Mouse (Mus musculus) gastrocnemius, postnatal 25 days (tissue): ENCODE measurements around the gene Pdcl2. TPM values are rescaled to one million over a fixed set of nuclear protein-coding genes. Genes with fewer than 3 reads are reported as not detected.

Source experiments
- DNase-seq: peaks from one replicate; pipeline ENCODE4 v3.0.0; 2022
- long read RNA-seq, 2 experiments: library from polyadenylated mRNA; stranded (forward); transcript quantifications; one replicate each; pipeline ENCODE4 v2.0.0; 2021
- total RNA-seq, 2 experiments: library from RNA; stranded (reverse); gene quantifications; 1 replicate in 1 of 2; 2 replicates in 1 of 2; pipeline ENCODE4 v1.2.3; 2021

Gene Pdcl2
- total RNA-seq, result not detected
- long read RNA-seq, experiment 1, result 0 reads
- long read RNA-seq, experiment 2, result 0 reads

- DNase-seq, result no peak
These were observed at the start of gene Pdcl2 for GRCm38 (mm10) chr5:76330953-76331352. Gene Pdcl2 (minus strand): TSS chr5:76331156.

- no peak for DNase-seq
These were observed 48.3 kb upstream of the Pdcl2 start for GRCm38 (mm10) chr5:76379216-76379615.

DNA sequence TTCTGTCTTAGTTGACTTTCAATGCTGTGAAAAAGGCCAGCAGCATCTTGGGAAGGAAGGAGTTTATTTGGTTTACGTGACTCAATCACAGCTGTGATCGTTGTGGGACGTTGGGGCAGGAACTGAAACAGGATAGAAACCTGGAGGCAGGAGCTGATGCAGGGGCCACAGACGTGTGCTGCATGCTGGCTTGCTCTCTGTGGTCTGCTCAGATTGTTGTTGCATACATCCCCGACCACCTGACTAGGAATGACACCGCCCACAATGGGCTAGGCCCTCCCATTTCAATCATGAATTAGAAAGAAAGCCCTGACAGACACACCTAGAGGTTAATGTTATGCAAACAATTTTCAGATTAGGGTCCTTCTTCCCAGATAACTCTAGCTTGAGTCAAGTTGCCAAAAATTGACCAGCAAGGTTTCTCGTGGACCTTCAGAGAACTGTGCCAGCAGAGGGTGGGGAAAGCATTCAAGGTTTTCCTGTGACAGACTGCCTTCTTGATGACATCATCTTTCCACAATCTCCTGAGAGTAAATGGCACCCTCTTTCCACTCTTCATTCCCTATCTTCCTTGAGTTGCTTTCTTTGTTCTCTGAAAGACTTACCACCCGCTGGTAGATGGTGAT lies 38.4 kb upstream of the Pdcl2 start:
- no peak for DNase-seq

GRCm38 (mm10) chr5:76365406-76365805 lies 34.5 kb upstream of the Pdcl2 start:
- no peak for DNase-seq

DNA sequence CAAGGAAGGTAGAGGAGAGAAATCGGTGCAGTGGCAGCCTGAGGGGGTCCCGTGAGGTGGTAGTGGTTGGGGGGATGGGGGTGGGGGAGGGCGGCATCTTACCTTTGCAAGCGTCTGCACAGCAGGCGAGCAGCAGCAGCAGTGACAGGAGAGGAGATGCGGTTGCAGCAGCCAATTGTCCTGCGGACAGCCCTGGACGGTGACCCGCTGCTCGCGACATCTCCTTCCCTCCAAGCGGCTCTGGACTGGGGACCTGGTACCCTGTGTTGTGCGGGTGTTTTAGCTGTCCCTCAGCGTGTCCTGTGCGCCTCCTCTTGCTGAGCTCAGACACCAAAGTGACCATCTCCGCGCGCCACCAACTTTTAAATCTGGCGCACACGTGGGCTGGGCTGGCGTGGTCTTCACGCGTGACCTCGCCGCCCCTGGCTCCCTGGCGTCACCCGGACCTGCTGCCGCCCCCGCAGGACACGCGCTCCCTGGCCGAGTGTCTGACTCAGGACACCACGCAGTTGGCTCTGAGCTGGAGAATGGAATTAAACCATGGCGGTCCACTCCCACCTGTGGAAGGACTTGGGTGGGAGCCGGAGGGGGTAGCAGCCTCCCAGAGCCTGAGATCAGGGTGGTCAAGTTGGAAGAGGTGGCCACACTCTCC lies 32.6 kb upstream of the Pdcl2 start, which contains the start of gene Nmu:
Nmu (minus strand) TSS at position 336 of the 652 bp plus-strand sequence.
- DNase-seq, result no peak

GRCm38 (mm10) chr5:76360786-76361185 lies 29.8 kb upstream of the Pdcl2 start:
- no peak for DNase-seq

GRCm38 (mm10) chr5:76360057-76360456 lies 29.1 kb upstream of the Pdcl2 start:
- no peak for DNase-seq

DNA sequence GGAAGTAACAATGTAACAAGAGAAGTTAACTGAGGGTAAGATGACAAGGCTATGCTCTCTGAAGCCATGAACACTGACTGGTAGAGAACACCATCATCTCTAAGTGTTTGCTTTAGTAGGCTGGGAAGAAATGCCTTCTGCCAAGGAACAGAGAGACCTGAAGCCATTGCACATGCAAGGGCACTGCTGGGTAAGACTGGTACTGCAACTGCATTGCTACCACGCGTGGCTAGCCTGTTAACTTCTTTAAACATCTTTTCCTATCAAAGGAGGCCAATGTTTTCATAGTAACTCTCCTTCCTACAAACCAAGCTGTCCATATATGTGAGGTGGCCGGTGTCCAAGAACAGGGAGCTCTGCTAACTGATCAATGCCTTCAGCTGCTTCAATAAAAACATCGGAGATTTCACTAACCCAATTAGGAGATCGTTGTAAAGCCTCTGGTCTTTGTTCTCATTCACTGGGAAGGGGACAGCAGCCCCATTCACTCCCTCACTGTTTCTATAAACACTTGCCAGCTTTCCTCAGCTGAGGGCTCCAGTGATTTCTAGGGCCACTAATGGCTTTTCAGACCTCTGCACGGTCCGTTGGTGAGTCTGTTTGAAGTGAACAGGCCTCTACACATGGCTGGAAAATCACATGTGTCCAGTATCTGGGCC lies 21.1 kb upstream of the Pdcl2 start:
- no peak for DNase-seq

DNA sequence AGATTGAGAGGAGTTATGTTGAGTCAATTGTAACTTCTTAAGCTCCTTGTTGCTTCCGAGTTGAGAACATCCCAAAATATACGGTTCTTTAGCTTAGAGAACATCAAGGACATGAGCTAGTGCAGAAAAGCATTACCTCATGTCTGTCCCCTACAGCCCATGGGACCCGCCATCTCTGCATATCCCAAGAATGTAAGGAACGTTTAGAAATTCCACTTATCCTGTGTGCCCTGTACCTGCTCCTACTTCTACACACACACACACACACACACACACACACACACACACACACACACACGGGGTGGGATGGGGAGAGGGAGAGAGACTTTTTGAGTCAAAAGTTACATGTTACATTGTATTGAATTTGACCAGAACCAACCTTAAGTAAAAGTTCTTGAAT lies 20.6 kb upstream of the Pdcl2 start:
- DNase-seq, result no peak

DNA sequence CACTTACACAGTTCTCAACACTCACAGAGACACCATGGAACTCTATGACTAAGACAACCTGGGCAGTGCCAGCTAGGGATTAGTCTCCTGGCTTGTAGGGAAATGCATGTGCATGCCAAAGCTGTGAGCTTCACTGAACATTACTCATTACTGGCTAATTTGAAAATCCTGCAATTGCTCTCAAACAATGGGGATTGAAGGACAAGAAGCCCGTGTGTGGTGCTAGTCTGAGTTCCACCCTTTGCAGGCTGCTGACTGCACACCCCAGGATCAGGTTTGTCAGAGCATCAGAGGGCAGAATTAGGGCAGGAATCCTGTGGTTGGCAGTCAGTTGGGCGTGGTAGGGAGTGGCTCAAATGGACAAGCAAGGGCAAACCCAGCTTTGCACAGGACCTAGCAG lies 15.2 kb upstream of the Pdcl2 start:
- peak; percentile 8 for DNase-seq

DNA sequence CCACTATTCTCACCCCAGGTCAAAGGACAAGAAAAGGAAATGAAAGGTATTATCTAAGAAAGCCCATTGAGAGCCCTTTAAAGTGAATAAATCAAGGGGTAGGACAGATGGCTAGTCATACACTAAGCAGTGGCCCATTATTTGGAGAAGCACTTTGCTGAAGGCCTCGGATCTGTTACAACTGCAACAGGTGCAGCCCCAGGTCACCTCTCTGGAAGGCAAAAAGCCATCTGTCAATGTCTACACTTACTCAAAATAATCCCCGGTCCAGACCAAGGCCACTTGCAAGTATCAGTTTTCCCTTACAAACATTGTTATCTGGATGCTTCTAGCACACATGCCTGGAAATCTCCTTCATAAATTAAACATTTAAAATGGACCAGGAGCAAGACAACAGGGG lies 10.0 kb upstream of the Pdcl2 start:
- DNase-seq, result no peak

DNA sequence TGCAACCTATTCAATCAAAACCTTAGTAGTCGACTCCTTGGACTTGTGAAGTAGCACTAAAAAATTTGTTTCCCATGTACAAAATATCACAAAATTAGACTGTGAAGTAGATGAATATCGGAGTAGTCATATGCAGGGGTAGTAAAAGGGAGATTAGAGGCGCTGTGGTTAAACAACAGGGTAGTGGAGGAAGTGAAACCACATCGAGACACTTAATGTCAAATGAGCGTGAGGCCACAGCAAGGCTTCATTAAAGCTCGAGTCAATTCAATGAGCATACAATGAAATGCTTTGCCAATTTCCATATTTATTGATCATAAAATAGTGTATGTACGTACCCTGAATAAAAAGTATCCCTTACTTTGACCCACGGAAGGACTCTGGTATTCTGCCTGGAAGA lies 6.1 kb upstream of the Pdcl2 start:
- no peak for DNase-seq

- DNase-seq, result no peak
These were observed 2.9 kb upstream of the Pdcl2 start for GRCm38 (mm10) chr5:76333833-76334232.

DNA sequence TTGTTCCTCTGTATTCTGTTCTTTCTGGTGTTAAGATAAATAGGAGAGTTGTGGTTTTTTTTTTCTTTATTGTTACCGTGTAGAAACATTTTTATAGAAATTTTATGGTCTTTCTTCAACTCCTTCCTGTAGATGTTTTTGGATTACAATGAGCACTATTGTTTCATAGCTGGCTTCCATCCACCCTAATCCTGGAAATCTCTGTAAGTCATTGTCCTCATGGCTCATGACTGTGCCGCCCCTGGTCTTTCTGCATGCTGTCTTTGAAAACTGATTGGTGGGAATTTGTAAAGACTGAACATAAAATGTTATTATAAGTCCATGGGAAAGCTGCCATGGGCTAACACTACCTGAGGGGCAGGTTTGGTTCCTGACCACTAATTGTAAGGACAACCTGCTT lies 3.7 kb downstream of the Pdcl2 start:
- no peak for DNase-seq

- no peak for DNase-seq
These were observed 5.8 kb downstream of the Pdcl2 start for GRCm38 (mm10) chr5:76325113-76325512.

- no peak for DNase-seq
These were observed 9.4 kb downstream of the Pdcl2 start for GRCm38 (mm10) chr5:76321249-76322196.

DNA sequence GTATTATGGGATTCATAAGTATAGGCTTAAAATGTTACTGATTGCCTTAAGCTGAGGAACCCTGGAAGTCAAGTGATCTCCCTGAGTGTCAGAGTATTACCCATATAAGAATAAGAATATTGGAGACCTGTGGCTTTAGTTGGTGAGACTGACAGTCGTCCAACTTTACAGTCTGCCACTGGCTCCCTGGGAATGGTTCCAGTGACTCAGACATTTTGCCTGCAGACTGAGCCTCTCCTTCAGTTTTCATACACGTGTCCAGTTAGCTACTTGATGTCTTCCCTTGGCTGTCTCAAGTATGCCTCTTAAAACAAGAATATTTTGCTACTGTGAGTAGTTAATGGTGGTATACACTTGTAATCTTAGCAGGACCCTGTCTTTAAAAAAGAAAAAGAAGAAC lies 22.8 kb downstream of the Pdcl2 start:
- no peak for DNase-seq

- no peak for DNase-seq
These were observed 24.7 kb downstream of the Pdcl2 start for GRCm38 (mm10) chr5:76306261-76306660.

DNA sequence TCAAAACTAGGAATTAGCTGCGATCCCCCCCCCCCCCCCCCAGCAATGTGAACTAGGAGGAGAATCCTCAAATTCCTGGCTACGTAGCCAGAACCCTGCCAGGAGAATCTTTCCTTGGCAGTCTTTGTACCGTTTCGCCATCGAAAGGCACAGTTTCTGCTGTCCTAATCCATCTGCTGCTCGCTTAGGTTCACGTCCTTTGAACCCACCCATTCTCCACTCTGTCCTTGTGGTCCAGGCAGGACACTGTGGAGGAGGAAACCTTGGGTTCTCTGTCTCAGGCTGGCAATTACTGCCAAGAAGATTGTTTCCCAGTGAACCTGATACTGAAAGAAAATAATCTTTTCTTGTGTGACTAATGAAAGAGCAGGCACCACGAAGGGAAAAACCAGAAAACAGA lies 25.3 kb downstream of the Pdcl2 start:
- no peak for DNase-seq

DNA sequence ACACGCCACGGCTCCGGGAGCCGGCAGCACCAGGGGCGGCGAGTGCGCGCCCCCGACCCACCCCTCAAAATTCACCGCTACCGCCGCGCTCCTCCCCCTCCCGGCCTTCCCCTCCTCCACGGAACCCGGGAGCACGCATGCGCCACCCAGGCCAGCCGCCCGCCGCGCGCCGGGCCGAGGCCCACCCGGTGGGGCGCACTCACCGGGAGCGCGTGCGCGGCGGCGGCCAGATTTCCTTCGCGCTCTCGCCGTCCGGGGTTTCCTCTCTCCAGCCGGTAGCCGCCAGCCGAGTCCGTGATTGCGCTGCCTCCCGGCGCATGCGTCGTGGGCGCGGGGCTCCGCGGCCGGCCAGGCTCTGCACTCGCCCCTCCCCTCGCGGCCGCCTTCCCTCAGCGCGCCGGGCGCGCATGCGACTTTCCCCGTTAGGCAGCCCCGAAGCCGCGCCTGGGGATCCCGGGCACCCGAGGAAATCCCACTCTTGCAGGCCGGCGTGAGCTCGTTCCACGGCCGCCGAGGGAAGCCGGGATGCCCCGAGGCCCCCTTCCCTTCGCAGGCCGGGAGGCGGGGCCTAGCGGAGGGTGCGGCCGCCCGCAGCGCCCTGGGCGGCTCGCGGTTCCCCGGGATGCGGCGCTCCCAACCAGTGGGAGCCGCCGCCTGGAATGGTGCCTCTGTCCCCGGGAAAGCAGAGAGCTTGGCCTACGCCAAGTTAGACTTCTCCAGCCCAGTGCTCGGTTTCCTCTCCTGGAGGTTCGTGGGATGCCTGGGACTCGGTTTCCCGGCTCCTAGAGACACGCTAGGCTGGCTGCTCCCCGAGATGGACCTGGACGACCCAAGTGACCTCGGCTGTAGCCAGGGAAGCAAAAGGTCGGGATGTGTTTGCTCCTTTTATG lies 26.3 kb downstream of the Pdcl2 start, which contains the start of gene Clock:
Clock (minus strand) TSS at position 341 of the 890 bp plus-strand sequence.
- DNase-seq, result peak; percentile 90
